Mouse (Mus musculus): Measurements from ENCODE around the gene Slx4ip. TPM values are rescaled to one million over a fixed set of nuclear protein-coding genes. Genes with fewer than 3 reads are reported as not detected.

Gene Slx4ip
- polyA plus RNA-seq, 2 experiments, result 3.4 to 5.3 TPM

- Histone ChIP-seq H3K9me3 (ENCODE audit: control insufficient read depth, low read length) (no peaks in the 10 kb centered on the region), H3K4me1 (ENCODE audit: control insufficient read depth, insufficient read depth, low read length) (peaks cover 10% of the 10 kb centered on the region), H3K4me3 (replicated peaks; ENCODE audit: low read length) (no peak overlapping the region), H3K36me3 (ENCODE audit: control insufficient read depth, insufficient read depth, low read length) (no peaks in the 10 kb centered on the region), H3K9ac (ENCODE audit: low read depth, low read length, severe bottlenecking) (no peak overlapping the region), H3K27me3 (ENCODE audit: control insufficient read depth, insufficient read depth, low read length) (no peaks in the 10 kb centered on the region), H3K4me2 (replicated peaks; ENCODE audit: low read depth, low read length, severe bottlenecking) (no peak overlapping the region), H3K27ac (replicated peaks; ENCODE audit: low read depth, low read length) (no peak overlapping the region)
- WGBS, result 20% methylated on average over 5 of the region's 5 CpGs
- ATAC-seq (ENCODE audit: low FRiP score, low read depth), result no peak
- DNase-seq (ENCODE audit: low spot score), result no peak
- TF ChIP-seq POLR2A (IDR thresholded peaks at IDR 0.05; ENCODE audit: borderline replicate concordance, extremely low read depth, insufficient read depth, insufficient read length), result no peak
Measured at GRCm38 (mm10) chr2:136947937-136948336, 56.9 kb downstream of the Slx4ip start.

GRCm38 (mm10) chr2:136952238-136952637, 61.2 kb downstream of the Slx4ip start:
- Histone ChIP-seq H3K4me3 (replicated peaks; ENCODE audit: low read length) (no peak overlapping the region), H3K9ac (ENCODE audit: low read depth, low read length, severe bottlenecking) (no peak overlapping the region), H3K9me3 (ENCODE audit: control insufficient read depth, low read length) (no peaks in the 10 kb centered on the region), H3K4me2 (replicated peaks; ENCODE audit: low read depth, low read length, severe bottlenecking) (no peak overlapping the region), H3K27ac (replicated peaks; ENCODE audit: low read depth, low read length) (no peak overlapping the region), H3K27me3 (ENCODE audit: control insufficient read depth, insufficient read depth, low read length) (no peaks in the 10 kb centered on the region), H3K4me1 (ENCODE audit: control insufficient read depth, insufficient read depth, low read length) (peaks cover 19% of the 10 kb centered on the region), H3K36me3 (ENCODE audit: control insufficient read depth, insufficient read depth, low read length) (no peaks in the 10 kb centered on the region)
- no peak for TF ChIP-seq POLR2A (IDR thresholded peaks at IDR 0.05; ENCODE audit: borderline replicate concordance, extremely low read depth, insufficient read depth, insufficient read length)
- DNase-seq (ENCODE audit: low spot score) (no peak), ATAC-seq (ENCODE audit: low FRiP score, low read depth) (no peak)
- WGBS, result 31% methylated on average over 1 of the region's 1 CpGs

- Histone ChIP-seq H3K4me1 (ENCODE audit: control insufficient read depth, insufficient read depth, low read length) (peaks cover 18% of the 10 kb centered on the region), H3K27me3 (ENCODE audit: control insufficient read depth, insufficient read depth, low read length) (no peaks in the 10 kb centered on the region), H3K27ac (replicated peaks; ENCODE audit: low read depth, low read length) (no peak overlapping the region; the same call in 1 of the 2 replicates), H3K36me3 (ENCODE audit: control insufficient read depth, insufficient read depth, low read length) (no peaks in the 10 kb centered on the region), H3K9me3 (ENCODE audit: control insufficient read depth, low read length) (no peaks in the 10 kb centered on the region), H3K4me2 (replicated peaks; ENCODE audit: low read depth, low read length, severe bottlenecking) (no peak overlapping the region), H3K4me3 (replicated peaks; ENCODE audit: low read length) (no peak overlapping the region), H3K9ac (ENCODE audit: low read depth, low read length, severe bottlenecking) (no peak overlapping the region)
- ATAC-seq (ENCODE audit: low FRiP score, low read depth) (peak; percentile 82), DNase-seq (ENCODE audit: low spot score) (peak; percentile 79)
- no peak for TF ChIP-seq POLR2A (IDR thresholded peaks at IDR 0.05; ENCODE audit: borderline replicate concordance, extremely low read depth, insufficient read depth, insufficient read length)
- WGBS, result 22% methylated on average over 9 of the region's 9 CpGs
Measured at GRCm38 (mm10) chr2:136955726-136956571, 64.9 kb downstream of the Slx4ip start.

GRCm38 (mm10) chr2:136958697-136959096, 67.7 kb downstream of the Slx4ip start:
- H3K4me1 ChIP-seq (ENCODE audit: control insufficient read depth, insufficient read depth, low read length), result peaks cover 18% of the 10 kb centered on the region
- H3K27ac ChIP-seq (replicated peaks; ENCODE audit: low read depth, low read length), result no peak overlapping the region
- no peak overlapping the region for H3K9ac ChIP-seq (ENCODE audit: low read depth, low read length, severe bottlenecking)
- no peak overlapping the region for H3K4me3 ChIP-seq (replicated peaks; ENCODE audit: low read length)
- H3K9me3 ChIP-seq (ENCODE audit: control insufficient read depth, low read length), result no peaks in the 10 kb centered on the region
- TF ChIP-seq POLR2A (IDR thresholded peaks at IDR 0.05; ENCODE audit: borderline replicate concordance, extremely low read depth, insufficient read depth, insufficient read length), result no peak
- no peak overlapping the region for H3K4me2 ChIP-seq (replicated peaks; ENCODE audit: low read depth, low read length, severe bottlenecking)
- H3K27me3 ChIP-seq (ENCODE audit: control insufficient read depth, insufficient read depth, low read length), result no peaks in the 10 kb centered on the region
- ATAC-seq (ENCODE audit: low FRiP score, low read depth) (no peak), DNase-seq (ENCODE audit: low spot score) (no peak)
- 82% methylated on average over 3 of the region's 3 CpGs for WGBS
- no peaks in the 10 kb centered on the region for H3K36me3 ChIP-seq (ENCODE audit: control insufficient read depth, insufficient read depth, low read length)

- Histone ChIP-seq H3K27ac (replicated peaks; ENCODE audit: low read depth, low read length) (no peak overlapping the region), H3K27me3 (ENCODE audit: control insufficient read depth, insufficient read depth, low read length) (no peaks in the 10 kb centered on the region), H3K4me2 (replicated peaks; ENCODE audit: low read depth, low read length, severe bottlenecking) (no peak overlapping the region), H3K4me1 (ENCODE audit: control insufficient read depth, insufficient read depth, low read length) (no peaks in the 10 kb centered on the region), H3K4me3 (replicated peaks; ENCODE audit: low read length) (no peak overlapping the region), H3K36me3 (ENCODE audit: control insufficient read depth, insufficient read depth, low read length) (no peaks in the 10 kb centered on the region), H3K9me3 (ENCODE audit: control insufficient read depth, low read length) (no peaks in the 10 kb centered on the region), H3K9ac (ENCODE audit: low read depth, low read length, severe bottlenecking) (no peak overlapping the region)
- 40% methylated on average over 1 of the region's 1 CpGs for WGBS
- DNase-seq (ENCODE audit: low spot score), result no peak
- no peak for TF ChIP-seq POLR2A (IDR thresholded peaks at IDR 0.05; ENCODE audit: borderline replicate concordance, extremely low read depth, insufficient read depth, insufficient read length)
- ATAC-seq (ENCODE audit: low FRiP score, low read depth), result no peak
Measured at GRCm38 (mm10) chr2:136975774-136976173, 84.8 kb downstream of the Slx4ip start.
